Mouse (Mus musculus) spleen, adult 2 months (tissue): ENCODE measurements around the gene Ppfia1.

Experiments used
- CTCF ChIP-seq: fragments of 200-500 bp; IDR thresholded peaks from 2 replicates; pipeline ENCODE4 v1.5.1; 2011; ENCODE audit warnings: mild to moderate bottlenecking, inconsistent platforms; ENCODE audit not compliant: insufficient read depth, insufficient read length, insufficient replicate concordance; ENCODE audit errors: extremely low read depth
- POLR2A ChIP-seq: fragments of 200-500 bp; IDR thresholded peaks from 2 replicates; pipeline ENCODE4 v1.6.1; 2011; ENCODE audit warnings: low read depth, low read length, inconsistent platforms

DNA sequence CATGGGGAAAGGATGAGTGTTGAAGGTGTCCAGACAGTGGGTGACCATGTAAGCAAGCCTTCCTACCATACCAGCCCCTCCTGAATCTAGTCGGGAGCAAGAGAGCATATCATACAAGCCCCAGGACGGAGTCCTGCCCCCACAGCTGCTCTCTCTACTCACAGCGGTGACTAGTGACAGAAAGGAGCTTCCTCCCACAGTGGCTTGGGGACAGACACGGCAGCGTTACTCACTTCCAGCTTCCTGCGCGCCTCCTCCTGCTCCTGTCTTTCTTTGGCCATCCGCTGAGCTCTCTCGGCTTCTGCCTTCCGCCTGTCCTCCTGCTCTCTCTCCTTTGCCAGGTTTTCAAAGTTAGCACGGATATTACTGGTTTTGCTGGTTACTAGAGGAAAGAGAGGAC, 112.1 kb downstream of the Ppfia1 start:
- TF ChIP-seq CTCF (no peak), POLR2A (no peak)
